Mouse (Mus musculus): ENCODE measurements around the gene Ints13.

DNA sequence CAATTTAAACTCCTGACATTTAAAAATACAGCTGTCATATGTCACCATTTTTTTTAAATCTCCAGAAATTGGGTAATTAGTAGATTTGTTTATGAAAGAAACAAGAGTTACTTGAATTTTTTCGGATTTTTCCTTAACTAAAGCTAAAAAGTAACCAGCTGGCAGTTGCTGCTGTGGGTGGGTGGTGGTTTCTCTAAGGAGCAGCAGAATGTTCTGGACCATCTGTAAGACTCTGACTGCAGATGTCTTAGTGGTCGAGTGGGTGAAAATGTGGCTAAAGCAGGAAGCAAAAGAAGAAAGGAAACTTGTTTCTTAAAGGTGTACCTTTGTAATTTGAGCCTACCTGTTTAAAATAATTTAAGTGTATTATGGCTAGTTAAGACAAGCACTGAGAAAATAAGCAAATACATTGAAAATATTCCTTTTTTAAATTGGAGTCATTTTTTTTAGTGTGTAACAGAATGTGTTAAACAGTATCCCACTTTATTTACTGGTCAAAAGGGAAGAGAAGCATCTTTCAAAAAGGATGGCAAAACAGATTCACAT is 2.8 kb upstream of the Ints13 start:
- no peak for TF ChIP-seq CTCF (IDR thresholded peaks at IDR 0.05; ENCODE audit: extremely low read depth, insufficient read depth, insufficient read length, insufficient replicate concordance)
- TF ChIP-seq POLR2A (IDR thresholded peaks at IDR 0.05; ENCODE audit: low read depth, low read length): no peak
